Mouse (Mus musculus): ENCODE data around the gene Prg3.

DNA sequence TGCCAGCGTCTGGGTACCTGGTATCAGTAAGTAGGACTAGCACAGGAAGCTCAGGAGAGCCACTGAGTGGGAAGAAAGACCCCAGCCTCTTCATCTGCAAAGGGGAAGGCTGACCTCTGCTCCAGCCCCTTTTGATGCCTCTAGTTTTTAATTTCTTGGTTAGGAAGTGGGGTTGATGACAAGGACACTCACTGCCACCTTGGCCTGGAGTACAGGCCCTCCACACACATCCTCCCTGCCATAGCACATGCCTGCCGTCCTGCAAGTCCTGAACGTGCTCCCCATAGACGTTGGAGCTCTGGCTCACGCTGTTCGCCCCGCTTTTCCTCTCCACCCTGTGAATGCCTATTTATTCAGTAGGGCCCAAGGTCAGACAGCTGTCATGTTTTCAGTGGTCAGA, 18.6 kb downstream of the Prg3 start:
- TF ChIP-seq CTCF (IDR thresholded peaks at IDR 0.05; ENCODE audit: insufficient read depth, low read length) (no peak), POLR2A (IDR thresholded peaks at IDR 0.05; ENCODE audit: borderline replicate concordance, extremely low read depth, low read depth, low read length) (no peak)
